Mouse (Mus musculus): ENCODE results near the gene Abca7. TPM values are rescaled to one million over a fixed set of nuclear protein-coding genes. Genes with fewer than 3 reads are reported as not detected.
"Not testable (repeated sequence)": the region's sequence is repeated elsewhere in the genome, so short reads cannot be mapped to it uniquely, and the experiment has no call there.

Gene Abca7
- total RNA-seq, 1 experiment from 2014 or later = 29.1 TPM

GRCm38 (mm10) chr10:80047041-80047565 is 50.8 kb downstream of the Abca7 start, which contains the start of gene Gpx4:
Gene Gpx4 (plus strand): TSS chr10:80047166.
- no peak for DNase-seq

GRCm38 (mm10) chr10:80048396-80048795 is 52.1 kb downstream of the Abca7 start:
- no peak for DNase-seq

GRCm38 (mm10) chr10:80048834-80049233 is 52.5 kb downstream of the Abca7 start:
- no peak for DNase-seq

- no peak for DNase-seq
Measured at GRCm38 (mm10) chr10:80050244-80050643, 54.0 kb downstream of the Abca7 start.

- no peak for DNase-seq
Measured at GRCm38 (mm10) chr10:80050885-80051617, 54.8 kb downstream of the Abca7 start.

- DNase-seq = peak; percentile 78
Measured at GRCm38 (mm10) chr10:80051618-80052373, 55.5 kb downstream of the Abca7 start.

- no peak for DNase-seq
Measured at GRCm38 (mm10) chr10:80052374-80052764, 56.1 kb downstream of the Abca7 start.

GRCm38 (mm10) chr10:80053259-80053780 is 57.0 kb downstream of the Abca7 start:
- DNase-seq = peak; percentile 99

GRCm38 (mm10) chr10:80053831-80054815 is 57.8 kb downstream of the Abca7 start:
- peak; percentile 71 for DNase-seq

- not testable (repeated sequence) for DNase-seq
Measured at GRCm38 (mm10) chr10:80054911-80055310, 58.6 kb downstream of the Abca7 start.

- no peak for DNase-seq
Measured at GRCm38 (mm10) chr10:80055364-80055763, 59.1 kb downstream of the Abca7 start.

- DNase-seq = no peak
Measured at GRCm38 (mm10) chr10:80055891-80056290, 59.6 kb downstream of the Abca7 start.

GRCm38 (mm10) chr10:80056506-80056905 is 60.2 kb downstream of the Abca7 start:
- DNase-seq = no peak

GRCm38 (mm10) chr10:80056976-80057682 is 60.8 kb downstream of the Abca7 start:
- DNase-seq = no peak

GRCm38 (mm10) chr10:80057683-80058326 is 61.5 kb downstream of the Abca7 start:
- DNase-seq = no peak

GRCm38 (mm10) chr10:80063104-80063503 is 66.8 kb downstream of the Abca7 start:
- DNase-seq = peak; percentile 58

- DNase-seq = no peak
Measured at GRCm38 (mm10) chr10:80063877-80064650, 67.8 kb downstream of the Abca7 start.

All from adrenal gland, postnatal 25 days (tissue).